Mouse (Mus musculus): ENCODE measurements around the gene Fat3. TPM values are rescaled to one million over a fixed set of nuclear protein-coding genes. Genes with fewer than 3 reads are reported as not detected.

Fat3 gene
- polyA plus RNA-seq, 1 experiment from 2014 or later: 6.6 TPM

DNA sequence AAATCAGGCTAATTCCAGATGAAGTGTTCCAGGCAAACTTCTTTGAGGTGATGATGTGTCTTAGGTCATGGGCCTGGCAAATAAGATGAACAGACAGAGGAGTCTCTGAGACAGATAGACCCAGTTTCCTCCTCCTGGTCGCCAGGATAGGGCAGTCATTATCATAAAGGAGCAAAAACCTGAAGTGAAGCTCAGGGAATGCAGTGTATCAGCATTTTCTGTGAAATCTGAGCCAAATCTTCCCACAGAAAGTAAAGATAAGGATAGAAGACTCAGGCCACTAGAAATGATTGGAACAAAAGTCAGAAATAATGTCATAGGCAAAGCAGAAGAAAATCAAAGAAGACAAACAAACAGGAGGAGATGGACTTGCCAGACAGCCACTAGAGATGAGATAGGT, 287.8 kb downstream of the Fat3 start:
- H3K4me1 ChIP-seq (ENCODE audit: control insufficient read depth, insufficient read depth, low read length): peaks cover 8% of the 10 kb centered on the region; the same call in 1 of the 2 replicates
- H3K9me3 ChIP-seq (ENCODE audit: control insufficient read depth, low read length): no peaks in the 10 kb centered on the region
- no peak overlapping the region for H3K4me2 ChIP-seq (replicated peaks; ENCODE audit: low read depth, low read length)
- no peak overlapping the region for H3K27ac ChIP-seq (ENCODE audit: low read depth, low read length)
- no peak overlapping the region for H3K4me3 ChIP-seq (ENCODE audit: low read length)
- H3K27me3 ChIP-seq (ENCODE audit: control insufficient read depth, insufficient read depth, low read length): no peaks in the 10 kb centered on the region
- H3K9ac ChIP-seq (ENCODE audit: low read depth, low read length): no peak overlapping the region
- ATAC-seq (ENCODE audit: low FRiP score, low TSS enrichment): no peak
- H3K36me3 ChIP-seq (ENCODE audit: control insufficient read depth, insufficient read depth, low read length): no peaks in the 10 kb centered on the region
- 48% methylated on average over 1 of the region's 1 CpGs for WGBS

DNA sequence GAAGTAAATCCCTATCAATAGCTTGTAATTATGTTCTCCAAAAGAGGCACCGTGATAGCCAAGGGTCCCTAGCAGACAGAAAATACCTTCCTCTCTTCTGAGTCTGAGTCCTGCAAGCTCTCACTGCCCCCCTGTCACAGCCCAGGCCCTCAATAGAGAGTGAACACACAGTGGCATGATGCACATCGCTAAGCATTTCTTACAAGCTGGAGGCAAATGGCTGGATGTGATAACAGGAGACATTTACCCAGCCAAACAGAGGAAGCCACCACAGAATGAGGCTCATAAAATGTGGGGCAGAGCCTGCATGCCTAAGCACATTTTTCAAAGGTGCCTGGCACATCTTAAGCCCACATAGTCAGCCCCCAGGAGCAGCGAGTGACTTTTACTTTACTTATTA, 288.5 kb downstream of the Fat3 start:
- no peak for ATAC-seq (ENCODE audit: low FRiP score, low TSS enrichment)
- WGBS: 44% methylated on average over 3 of the region's 3 CpGs
- Histone ChIP-seq H3K4me1 (ENCODE audit: control insufficient read depth, insufficient read depth, low read length) (peaks cover 8% of the 10 kb centered on the region; the same call in 1 of the 2 replicates), H3K9ac (ENCODE audit: low read depth, low read length) (no peak overlapping the region), H3K9me3 (ENCODE audit: control insufficient read depth, low read length) (no peaks in the 10 kb centered on the region), H3K27ac (ENCODE audit: low read depth, low read length) (no peak overlapping the region), H3K27me3 (ENCODE audit: control insufficient read depth, insufficient read depth, low read length) (no peaks in the 10 kb centered on the region), H3K4me3 (ENCODE audit: low read length) (no peak overlapping the region), H3K36me3 (ENCODE audit: control insufficient read depth, insufficient read depth, low read length) (no peaks in the 10 kb centered on the region), H3K4me2 (replicated peaks; ENCODE audit: low read depth, low read length) (no peak overlapping the region)

DNA sequence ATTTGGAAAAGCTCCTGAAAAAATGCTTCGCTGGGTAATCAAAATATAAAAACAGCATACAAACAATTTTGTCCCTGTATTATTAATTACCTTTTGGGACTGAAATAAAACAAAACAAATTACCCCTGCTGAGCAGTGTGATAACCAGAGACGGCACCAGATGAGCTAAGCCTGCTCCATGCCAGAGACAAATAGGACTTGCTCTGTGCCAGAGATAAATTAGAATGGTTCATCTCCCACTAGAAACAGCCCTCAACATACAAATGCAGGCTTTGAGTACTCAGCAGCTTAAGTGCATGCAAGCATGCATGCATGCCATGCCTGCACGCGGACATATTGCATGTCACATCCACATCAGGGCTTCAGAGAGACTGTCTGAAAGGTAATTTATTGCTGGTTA, 288.9 kb downstream of the Fat3 start:
- H3K4me2 ChIP-seq (replicated peaks; ENCODE audit: low read depth, low read length): no peak overlapping the region
- peaks cover 8% of the 10 kb centered on the region; the same call in 1 of the 2 replicates for H3K4me1 ChIP-seq (ENCODE audit: control insufficient read depth, insufficient read depth, low read length)
- 80% methylated on average over 4 of the region's 4 CpGs for WGBS
- H3K27ac ChIP-seq (ENCODE audit: low read depth, low read length): no peak overlapping the region
- no peaks in the 10 kb centered on the region for H3K9me3 ChIP-seq (ENCODE audit: control insufficient read depth, low read length)
- no peak overlapping the region for H3K9ac ChIP-seq (ENCODE audit: low read depth, low read length)
- no peaks in the 10 kb centered on the region for H3K36me3 ChIP-seq (ENCODE audit: control insufficient read depth, insufficient read depth, low read length)
- no peak overlapping the region for H3K4me3 ChIP-seq (ENCODE audit: low read length)
- no peaks in the 10 kb centered on the region for H3K27me3 ChIP-seq (ENCODE audit: control insufficient read depth, insufficient read depth, low read length)
- ATAC-seq (ENCODE audit: low FRiP score, low TSS enrichment): no peak

DNA sequence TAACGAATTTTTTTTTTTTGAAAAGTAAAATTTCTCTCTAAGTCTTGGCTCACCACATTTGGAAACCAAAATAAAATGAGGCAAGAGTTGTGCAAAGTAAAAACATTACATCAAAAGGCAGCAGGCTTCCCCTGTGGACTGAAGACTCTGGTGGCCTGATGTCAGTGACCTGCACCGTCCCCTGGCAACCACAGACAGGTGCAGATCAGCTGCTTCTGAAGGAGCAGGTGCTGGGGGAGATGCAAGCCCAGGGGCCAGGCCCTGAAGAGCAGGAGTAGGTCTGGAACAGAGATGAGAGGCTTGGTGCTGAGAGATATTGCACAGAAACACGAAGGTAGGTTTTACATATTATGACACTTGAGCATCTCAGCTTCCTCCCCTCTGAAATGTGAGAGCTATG, 289.6 kb downstream of the Fat3 start:
- no peaks in the 10 kb centered on the region for H3K27me3 ChIP-seq (ENCODE audit: control insufficient read depth, insufficient read depth, low read length)
- H3K9me3 ChIP-seq (ENCODE audit: control insufficient read depth, low read length): no peaks in the 10 kb centered on the region
- H3K4me3 ChIP-seq (ENCODE audit: low read length): no peak overlapping the region
- H3K4me1 ChIP-seq (ENCODE audit: control insufficient read depth, insufficient read depth, low read length): peaks cover 8% of the 10 kb centered on the region; the same call in 1 of the 2 replicates
- H3K36me3 ChIP-seq (ENCODE audit: control insufficient read depth, insufficient read depth, low read length): no peaks in the 10 kb centered on the region
- no peak overlapping the region for H3K9ac ChIP-seq (ENCODE audit: low read depth, low read length)
- no peak overlapping the region for H3K27ac ChIP-seq (ENCODE audit: low read depth, low read length)
- 60% methylated on average over 3 of the region's 3 CpGs for WGBS
- no peak for ATAC-seq (ENCODE audit: low FRiP score, low TSS enrichment)
- H3K4me2 ChIP-seq (replicated peaks; ENCODE audit: low read depth, low read length): no peak overlapping the region

DNA sequence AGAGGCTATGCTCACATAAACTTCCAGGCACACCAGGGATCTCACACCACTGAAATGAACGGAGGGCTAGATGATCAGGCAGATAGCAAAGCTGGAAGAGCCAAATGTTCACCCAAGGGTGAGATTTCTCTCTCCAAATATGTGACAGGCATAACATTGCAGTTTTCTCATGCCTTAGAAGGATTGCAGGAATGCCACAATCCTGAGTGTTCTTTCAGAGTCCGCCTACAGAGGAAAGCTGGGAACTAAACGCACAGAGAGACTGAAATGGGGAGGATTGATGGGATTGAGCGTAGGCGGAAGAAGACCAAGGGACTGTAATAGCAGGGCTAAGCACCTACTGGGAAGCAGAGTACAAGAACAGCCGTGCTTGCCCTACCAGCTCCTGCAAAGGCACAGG, 298.8 kb downstream of the Fat3 start:
- Histone ChIP-seq H3K36me3 (ENCODE audit: control insufficient read depth, insufficient read depth, low read length) (no peaks in the 10 kb centered on the region), H3K9ac (ENCODE audit: low read depth, low read length) (no peak overlapping the region), H3K27me3 (ENCODE audit: control insufficient read depth, insufficient read depth, low read length) (no peaks in the 10 kb centered on the region), H3K27ac (ENCODE audit: low read depth, low read length) (no peak overlapping the region), H3K9me3 (ENCODE audit: control insufficient read depth, low read length) (no peaks in the 10 kb centered on the region), H3K4me3 (ENCODE audit: low read length) (no peak overlapping the region), H3K4me2 (replicated peaks; ENCODE audit: low read depth, low read length) (no peak overlapping the region), H3K4me1 (ENCODE audit: control insufficient read depth, insufficient read depth, low read length) (no peaks in the 10 kb centered on the region)
- 68% methylated on average over 6 of the region's 6 CpGs for WGBS
- ATAC-seq (ENCODE audit: low FRiP score, low TSS enrichment): no peak

DNA sequence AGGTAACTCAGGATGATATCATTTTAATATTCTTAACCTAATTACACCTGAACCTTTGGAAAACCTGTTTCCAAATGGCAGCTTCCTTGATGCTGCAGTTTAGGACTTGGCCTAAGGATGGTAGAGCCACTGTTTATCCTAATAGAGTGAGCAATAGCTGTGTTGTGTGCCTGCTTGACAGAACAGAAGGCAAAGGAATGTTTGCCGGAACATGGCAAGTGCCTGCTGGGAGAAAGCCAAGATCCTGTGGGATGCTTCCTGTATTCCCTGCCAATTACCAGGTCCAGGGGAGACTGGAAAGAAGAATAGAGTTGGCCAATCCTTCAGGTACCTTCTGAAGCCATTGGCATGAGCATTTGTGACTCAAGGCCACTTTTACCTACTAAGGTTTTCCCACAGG, 300.1 kb downstream of the Fat3 start:
- no peak overlapping the region for H3K4me3 ChIP-seq (ENCODE audit: low read length)
- no peak overlapping the region for H3K4me2 ChIP-seq (replicated peaks; ENCODE audit: low read depth, low read length)
- no peaks in the 10 kb centered on the region for H3K27me3 ChIP-seq (ENCODE audit: control insufficient read depth, insufficient read depth, low read length)
- no peaks in the 10 kb centered on the region for H3K36me3 ChIP-seq (ENCODE audit: control insufficient read depth, insufficient read depth, low read length)
- no peaks in the 10 kb centered on the region for H3K4me1 ChIP-seq (ENCODE audit: control insufficient read depth, insufficient read depth, low read length)
- ATAC-seq (ENCODE audit: low FRiP score, low TSS enrichment): no peak
- no peaks in the 10 kb centered on the region for H3K9me3 ChIP-seq (ENCODE audit: control insufficient read depth, low read length)
- H3K27ac ChIP-seq (ENCODE audit: low read depth, low read length): no peak overlapping the region
- WGBS: 94% methylated on average over 1 of the region's 1 CpGs
- H3K9ac ChIP-seq (ENCODE audit: low read depth, low read length): no peak overlapping the region

DNA sequence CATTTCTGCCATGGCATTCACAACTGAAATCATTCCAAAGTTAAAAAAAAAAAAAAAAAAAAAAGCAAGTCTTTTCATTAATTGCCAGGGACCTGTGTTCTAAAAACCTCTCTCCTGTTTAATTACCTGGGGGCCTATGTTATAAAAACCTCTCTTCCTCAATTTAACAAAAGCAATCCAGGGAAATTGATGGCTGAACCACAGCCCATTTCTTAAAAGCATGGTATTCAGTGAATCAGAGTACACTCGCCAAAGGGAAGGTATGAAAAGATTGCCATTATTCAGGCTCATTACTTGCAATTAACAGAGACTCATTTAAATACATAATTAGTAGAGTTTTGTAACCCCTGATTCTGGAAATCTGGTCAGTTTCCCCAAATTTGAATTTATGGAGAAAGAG, 314.6 kb downstream of the Fat3 start:
- ATAC-seq (ENCODE audit: low FRiP score, low TSS enrichment): no peak
- WGBS: 82% methylated on average over 1 of the region's 1 CpGs
- Histone ChIP-seq H3K4me1 (ENCODE audit: control insufficient read depth, insufficient read depth, low read length) (no peaks in the 10 kb centered on the region), H3K9me3 (ENCODE audit: control insufficient read depth, low read length) (no peaks in the 10 kb centered on the region), H3K4me2 (replicated peaks; ENCODE audit: low read depth, low read length) (no peak overlapping the region), H3K36me3 (ENCODE audit: control insufficient read depth, insufficient read depth, low read length) (no peaks in the 10 kb centered on the region), H3K4me3 (ENCODE audit: low read length) (no peak overlapping the region), H3K9ac (ENCODE audit: low read depth, low read length) (no peak overlapping the region), H3K27ac (ENCODE audit: low read depth, low read length) (no peak overlapping the region), H3K27me3 (ENCODE audit: control insufficient read depth, insufficient read depth, low read length) (no peaks in the 10 kb centered on the region)

DNA sequence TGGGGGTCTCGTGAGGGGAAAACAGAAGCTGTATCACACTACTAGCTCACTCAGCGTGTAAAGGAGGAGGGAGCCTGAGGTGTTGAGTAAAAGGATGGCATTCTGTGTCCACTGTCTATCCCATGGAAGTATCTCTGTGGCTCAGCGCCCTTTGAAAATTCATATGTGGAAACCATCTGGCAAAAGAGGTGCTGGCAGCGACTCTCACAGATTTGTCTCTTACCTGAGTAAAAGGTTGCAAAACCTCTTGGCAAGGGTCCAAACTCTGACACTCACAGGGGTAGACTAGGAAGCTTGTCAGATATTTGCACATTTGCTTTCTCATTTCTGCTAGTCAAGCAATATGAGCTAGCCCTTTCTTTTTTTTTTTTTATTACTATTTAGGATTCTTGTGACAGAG, 331.8 kb downstream of the Fat3 start:
- Histone ChIP-seq H3K4me3 (ENCODE audit: low read length) (no peak overlapping the region), H3K4me2 (replicated peaks; ENCODE audit: low read depth, low read length) (no peak overlapping the region), H3K9me3 (ENCODE audit: control insufficient read depth, low read length) (0 out of 2 replicates have a peak, but pooled peaks cover 2% of the 10 kb centered on the region), H3K4me1 (ENCODE audit: control insufficient read depth, insufficient read depth, low read length) (no peaks in the 10 kb centered on the region), H3K36me3 (ENCODE audit: control insufficient read depth, insufficient read depth, low read length) (no peaks in the 10 kb centered on the region), H3K9ac (ENCODE audit: low read depth, low read length) (no peak overlapping the region), H3K27me3 (ENCODE audit: control insufficient read depth, insufficient read depth, low read length) (no peaks in the 10 kb centered on the region), H3K27ac (ENCODE audit: low read depth, low read length) (no peak overlapping the region)
- ATAC-seq (ENCODE audit: low FRiP score, low TSS enrichment): no peak
- whole genome bisulfite sequencing: 82% methylated on average over 4 of the region's 4 CpGs

DNA sequence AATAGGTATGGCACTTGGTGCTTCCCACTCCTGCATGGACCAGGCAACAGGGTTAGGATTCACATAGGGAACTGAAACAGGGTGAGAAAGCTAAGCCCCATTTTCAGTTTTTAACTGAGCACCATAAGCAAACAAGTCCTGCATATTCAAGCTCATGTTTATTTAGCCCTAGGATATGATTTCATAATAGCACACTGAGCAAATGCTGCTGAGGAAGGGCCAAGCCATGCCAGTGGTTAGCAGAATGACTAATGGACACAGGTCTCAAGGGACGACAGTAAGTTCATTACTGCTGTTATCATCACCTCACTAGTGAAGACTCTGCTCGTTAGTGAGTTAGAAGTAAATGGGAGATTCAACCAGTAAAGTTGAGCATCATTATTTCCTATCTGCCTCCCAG, 333.0 kb downstream of the Fat3 start:
- Histone ChIP-seq H3K9me3 (ENCODE audit: control insufficient read depth, low read length) (0 out of 2 replicates have a peak, but pooled peaks cover 2% of the 10 kb centered on the region), H3K4me2 (replicated peaks; ENCODE audit: low read depth, low read length) (no peak overlapping the region), H3K27ac (ENCODE audit: low read depth, low read length) (no peak overlapping the region), H3K4me3 (ENCODE audit: low read length) (no peak overlapping the region), H3K36me3 (ENCODE audit: control insufficient read depth, insufficient read depth, low read length) (no peaks in the 10 kb centered on the region), H3K9ac (ENCODE audit: low read depth, low read length) (no peak overlapping the region), H3K27me3 (ENCODE audit: control insufficient read depth, insufficient read depth, low read length) (no peaks in the 10 kb centered on the region), H3K4me1 (ENCODE audit: control insufficient read depth, insufficient read depth, low read length) (no peaks in the 10 kb centered on the region)
- no peak for ATAC-seq (ENCODE audit: low FRiP score, low TSS enrichment)
- WGBS: 63% methylated on average over 2 of the region's 2 CpGs

DNA sequence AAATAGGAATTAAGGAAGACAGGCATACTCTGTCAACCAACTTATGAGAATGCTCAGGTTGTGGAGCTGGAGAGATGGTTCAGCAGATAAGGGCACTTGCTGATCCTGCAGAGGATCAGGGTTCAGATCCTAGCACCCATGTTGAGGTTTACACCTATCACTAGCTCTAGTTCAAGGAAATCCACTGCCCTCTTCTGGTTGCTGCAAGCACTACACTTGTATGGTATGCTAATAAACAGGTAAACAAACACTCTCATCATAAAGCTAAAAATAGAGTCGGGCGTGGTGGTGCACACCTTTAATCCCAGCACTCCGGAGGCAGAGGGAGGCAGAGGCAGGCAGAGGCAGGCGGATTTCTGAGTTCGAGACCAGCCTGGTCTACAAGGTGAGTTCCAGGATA, 341.7 kb downstream of the Fat3 start:
- Histone ChIP-seq H3K4me2 (replicated peaks; ENCODE audit: low read depth, low read length) (no peak overlapping the region), H3K27ac (ENCODE audit: low read depth, low read length) (no peak overlapping the region), H3K27me3 (ENCODE audit: control insufficient read depth, insufficient read depth, low read length) (no peaks in the 10 kb centered on the region), H3K4me3 (ENCODE audit: low read length) (no peak overlapping the region), H3K4me1 (ENCODE audit: control insufficient read depth, insufficient read depth, low read length) (no peaks in the 10 kb centered on the region), H3K9me3 (ENCODE audit: control insufficient read depth, low read length) (no peaks in the 10 kb centered on the region), H3K36me3 (ENCODE audit: control insufficient read depth, insufficient read depth, low read length) (no peaks in the 10 kb centered on the region), H3K9ac (ENCODE audit: low read depth, low read length) (no peak overlapping the region)
- 93% methylated on average over 5 of the region's 5 CpGs for WGBS
- no peak for ATAC-seq (ENCODE audit: low FRiP score, low TSS enrichment)

Data from kidney, embryonic 14.5 days (tissue).